Mouse (Mus musculus) liver, embryonic 15.5 days (tissue): ENCODE data around the gene Rab11a. TPM values are rescaled to one million over a fixed set of nuclear protein-coding genes. Genes with fewer than 3 reads are reported as not detected.

ENCODE experiments used
- ATAC-seq: fragments of 200-750 bp; cut with Nextera tagmentation; 2 replicates; pipeline ENCODE4 v1.8.0; 2017; ENCODE audit warnings: moderate number of reproducible peaks, mild to moderate bottlenecking, moderate library complexity; ENCODE audit not compliant: insufficient read depth
- H3K27ac ChIP-seq: fragments of 300-500 bp; sonication (generic); replicated peaks from 2 replicates; pipeline ENCODE4 v1.5.1; 2015; ENCODE audit warnings: mild to moderate bottlenecking, inconsistent platforms
- H3K27me3 ChIP-seq: fragments of 300-500 bp; sonication (generic); 2 replicates; pipeline ENCODE4 v1.6.1; 2015; ENCODE audit warnings: mild to moderate bottlenecking, inconsistent platforms
- H3K36me3 ChIP-seq: fragments of 300-500 bp; sonication (generic); replicated peaks from 2 replicates; pipeline ENCODE4 v1.6.1; 2015; ENCODE audit warnings: moderate library complexity, mild to moderate bottlenecking, inconsistent platforms
- H3K4me1 ChIP-seq: fragments of 300-500 bp; sonication (generic); replicated peaks from 2 replicates; pipeline ENCODE4 v1.6.1; 2015; ENCODE audit warnings: inconsistent platforms
- H3K4me2 ChIP-seq: fragments of 300-500 bp; sonication (generic); 2 replicates; pipeline ENCODE4 v1.6.1; 2015; ENCODE audit warnings: moderate library complexity, mild to moderate bottlenecking, inconsistent platforms
- H3K4me3 ChIP-seq: fragments of 300-500 bp; sonication (generic); replicated peaks from 2 replicates; pipeline ENCODE4 v1.5.1; 2015; ENCODE audit warnings: mild to moderate bottlenecking, inconsistent platforms
- H3K9ac ChIP-seq: fragments of 300-500 bp; sonication (generic); 2 replicates; pipeline ENCODE4 v1.6.1; 2015; ENCODE audit warnings: moderate library complexity, mild to moderate bottlenecking, inconsistent platforms
- H3K9me3 ChIP-seq: fragments of 300-500 bp; sonication (generic); replicated peaks from 2 replicates; pipeline ENCODE4 v1.6.1; 2016; ENCODE audit warnings: inconsistent platforms
- WGBS: fragments of 180-500 bp; shearing (Covaris S2); methylation state at CpG from one replicate; pipeline ENCODE4 v1.1.7; 2015; ENCODE audit warnings: mixed read lengths; ENCODE audit not compliant: insufficient replicate concordance; 5-methylcytosine and 5-hydroxymethylcytosine counted together
- polyA plus RNA-seq: library from polyadenylated mRNA; unstranded; fragments of >200 nt; fragmentation: Nextera tagmentation; extraction: Ambion mirVana; gene quantifications from 2 replicates; pipeline ENCODE4 v1.2.1, GENCODE M21; 2015

The Rab11a gene
- polyA plus RNA-seq = 192 and 214 TPM in 2 replicates

GRCm38 (mm10) chr9:64737406-64738201 is at the start of gene Rab11a:
Gene Rab11a, minus strand, starts transcription at chr9:64737758.
- under 1% methylated on average over 60 of the region's 61 CpGs for WGBS
- peak within 1 kb of the TSS; percentile 99 for H3K4me3 ChIP-seq

GRCm38 (mm10) chr9:64786216-64786905 is 48.8 kb upstream of the Rab11a start:
- Histone ChIP-seq H3K9me3 (no peaks in the 10 kb centered on the region), H3K4me3 (no peak overlapping the region), H3K4me2 (no peak overlapping the region), H3K27me3 (no peaks in the 10 kb centered on the region), H3K27ac (peak overlapping the region; percentile 43; the same call in 1 of the 2 replicates), H3K4me1 (peaks cover 43% of the 10 kb centered on the region), H3K36me3 (no peaks in the 10 kb centered on the region), H3K9ac (no peak overlapping the region)
- no peak for ATAC-seq
- WGBS = 80% methylated on average over 9 of the region's 9 CpGs

More at GRCm38 (mm10) chr9:64737406-64738201, at the start of gene Rab11a:
- no peaks in the 10 kb centered on the region for H3K36me3 ChIP-seq
- H3K9me3 ChIP-seq = no peaks in the 10 kb centered on the region
- no peaks in the 10 kb centered on the region for H3K27me3 ChIP-seq
- peaks cover 18% of the 10 kb centered on the region for H3K4me1 ChIP-seq
- H3K4me2 ChIP-seq = peak within 1 kb of the TSS; percentile 88
- ATAC-seq = peak; percentile 94
- H3K9ac ChIP-seq = peak within 1 kb of the TSS; percentile 95
- peak within 1 kb of the TSS; percentile 91 for H3K27ac ChIP-seq

- peaks cover 34% of the 10 kb centered on the region for H3K4me1 ChIP-seq
- H3K36me3 ChIP-seq = no peaks in the 10 kb centered on the region
- H3K27ac ChIP-seq = peak overlapping the region; percentile 4; the same call in 1 of the 2 replicates
- no peak overlapping the region for H3K4me2 ChIP-seq
- WGBS = 33% methylated on average over 4 of the region's 4 CpGs
- H3K9me3 ChIP-seq = no peaks in the 10 kb centered on the region
- H3K4me3 ChIP-seq = no peak overlapping the region
- no peak overlapping the region for H3K9ac ChIP-seq
- peak; percentile 71 for ATAC-seq
- no peaks in the 10 kb centered on the region for H3K27me3 ChIP-seq
Measured at GRCm38 (mm10) chr9:64784841-64785240, 47.3 kb upstream of the Rab11a start.

- no peak overlapping the region for H3K9ac ChIP-seq
- H3K4me1 ChIP-seq = peaks cover 24% of the 10 kb centered on the region
- 81% methylated on average over 7 of the region's 7 CpGs for WGBS
- no peak overlapping the region for H3K4me2 ChIP-seq
- H3K27ac ChIP-seq = no peak overlapping the region
- no peak overlapping the region for H3K4me3 ChIP-seq
- H3K36me3 ChIP-seq = no peaks in the 10 kb centered on the region
- H3K27me3 ChIP-seq = no peaks in the 10 kb centered on the region
- H3K9me3 ChIP-seq = no peaks in the 10 kb centered on the region
- no peak for ATAC-seq
Measured at GRCm38 (mm10) chr9:64783511-64783910, 46.0 kb upstream of the Rab11a start.

- no peak overlapping the region for H3K9ac ChIP-seq
- no peaks in the 10 kb centered on the region for H3K36me3 ChIP-seq
- H3K9me3 ChIP-seq = no peaks in the 10 kb centered on the region
- no peak overlapping the region for H3K4me3 ChIP-seq
- peaks cover 20% of the 10 kb centered on the region for H3K4me1 ChIP-seq
- H3K27me3 ChIP-seq = no peaks in the 10 kb centered on the region
- no peak overlapping the region for H3K27ac ChIP-seq
- no peak for ATAC-seq
- WGBS = 36% methylated on average over 7 of the region's 7 CpGs
- H3K4me2 ChIP-seq = no peak overlapping the region
Measured at GRCm38 (mm10) chr9:64779628-64780027, 42.1 kb upstream of the Rab11a start.

- ATAC-seq = no peak
Measured at GRCm38 (mm10) chr9:64778151-64778550, 40.6 kb upstream of the Rab11a start.

GRCm38 (mm10) chr9:64777441-64777987 is 40.0 kb upstream of the Rab11a start:
- 80% methylated on average over 4 of the region's 4 CpGs for WGBS
- no peaks in the 10 kb centered on the region for H3K27me3 ChIP-seq
- no peaks in the 10 kb centered on the region for H3K9me3 ChIP-seq
- H3K4me3 ChIP-seq = no peak overlapping the region
- no peaks in the 10 kb centered on the region for H3K36me3 ChIP-seq
- no peak overlapping the region for H3K9ac ChIP-seq
- H3K4me2 ChIP-seq = no peak overlapping the region
- no peak for ATAC-seq
- peaks cover 24% of the 10 kb centered on the region for H3K4me1 ChIP-seq
- no peak overlapping the region for H3K27ac ChIP-seq

More at GRCm38 (mm10) chr9:64778151-64778550, 40.6 kb upstream of the Rab11a start:
- Histone ChIP-seq H3K36me3 (no peaks in the 10 kb centered on the region), H3K4me3 (no peak overlapping the region), H3K27me3 (no peaks in the 10 kb centered on the region), H3K4me1 (peaks cover 24% of the 10 kb centered on the region), H3K9ac (no peak overlapping the region), H3K27ac (no peak overlapping the region), H3K4me2 (no peak overlapping the region), H3K9me3 (no peaks in the 10 kb centered on the region)
- 58% methylated on average over 1 of the region's 1 CpGs for WGBS

GRCm38 (mm10) chr9:64775491-64775890 is 37.9 kb upstream of the Rab11a start:
- no peaks in the 10 kb centered on the region for H3K36me3 ChIP-seq
- ATAC-seq = no peak
- 48% methylated on average over 4 of the region's 4 CpGs for WGBS
- no peaks in the 10 kb centered on the region for H3K9me3 ChIP-seq
- H3K4me3 ChIP-seq = no peak overlapping the region
- H3K4me1 ChIP-seq = peaks cover 30% of the 10 kb centered on the region
- peak overlapping the region; percentile 61 for H3K27ac ChIP-seq
- no peak overlapping the region for H3K9ac ChIP-seq
- H3K4me2 ChIP-seq = no peak overlapping the region
- H3K27me3 ChIP-seq = no peaks in the 10 kb centered on the region

GRCm38 (mm10) chr9:64774883-64775282 is 37.3 kb upstream of the Rab11a start:
- 56% methylated on average over 2 of the region's 2 CpGs for WGBS
- Histone ChIP-seq H3K9me3 (no peaks in the 10 kb centered on the region), H3K27ac (peak overlapping the region; percentile 61), H3K4me3 (no peak overlapping the region), H3K4me1 (peaks cover 26% of the 10 kb centered on the region), H3K27me3 (no peaks in the 10 kb centered on the region), H3K4me2 (no peak overlapping the region), H3K36me3 (no peaks in the 10 kb centered on the region), H3K9ac (no peak overlapping the region)
- no peak for ATAC-seq

GRCm38 (mm10) chr9:64774411-64774811 is 36.9 kb upstream of the Rab11a start:
- peak; percentile 51; the same call in 1 of the 2 replicates for ATAC-seq
- no peaks in the 10 kb centered on the region for H3K9me3 ChIP-seq
- no peak overlapping the region for H3K4me3 ChIP-seq
- WGBS = 57% methylated on average over 5 of the region's 5 CpGs
- no peaks in the 10 kb centered on the region for H3K27me3 ChIP-seq
- H3K4me1 ChIP-seq = peaks cover 24% of the 10 kb centered on the region
- H3K9ac ChIP-seq = no peak overlapping the region
- no peaks in the 10 kb centered on the region for H3K36me3 ChIP-seq
- H3K27ac ChIP-seq = peak overlapping the region; percentile 68
- H3K4me2 ChIP-seq = no peak overlapping the region

- Histone ChIP-seq H3K27ac (peak overlapping the region; percentile 68), H3K9ac (no peak overlapping the region), H3K4me2 (no peak overlapping the region), H3K27me3 (no peaks in the 10 kb centered on the region), H3K4me3 (no peak overlapping the region), H3K36me3 (no peaks in the 10 kb centered on the region), H3K9me3 (no peaks in the 10 kb centered on the region), H3K4me1 (peaks cover 26% of the 10 kb centered on the region)
- WGBS = 44% methylated on average over 4 of the region's 4 CpGs
- ATAC-seq = no peak
Measured at GRCm38 (mm10) chr9:64773936-64774335, 36.4 kb upstream of the Rab11a start.
